Mouse (Mus musculus) lung, adult 2 months (tissue): ENCODE measurements at regions not wholly inside any gene's neighbourhood (a gene's known extent, or its start where the extent isn't known, plus 50 kb on each side); places are given as distances from the start of the nearest gene placed in this dataset.
"Not testable (repeated sequence)": the region's sequence is repeated elsewhere in the genome, so short reads cannot be mapped to it uniquely, and the experiment has no call there.

Experiments
- DNase-seq: peaks from one replicate; pipeline ENCODE4 v3.0.0; 2022
- H3K4me1 ChIP-seq: fragments of 200-500 bp; 2 replicates; pipeline ENCODE4 v1.6.1; 2011; ENCODE audit warnings: low read length; ENCODE audit not compliant: control insufficient read depth, insufficient read depth
- H3K4me3 ChIP-seq: fragments of 200-500 bp; replicated peaks from 2 replicates; pipeline ENCODE3; 2011; ENCODE audit warnings: low read depth, mild to moderate bottlenecking, control low read depth, low read length; ENCODE audit errors: extremely low read depth
- CTCF ChIP-seq: fragments of 200-500 bp; IDR thresholded peaks from 2 replicates; pipeline ENCODE4 v1.5.1; 2011; ENCODE audit warnings: mild to moderate bottlenecking, low read length, control low read depth; ENCODE audit not compliant: insufficient read depth
- POLR2A ChIP-seq: fragments of 200-500 bp; IDR thresholded peaks from 2 replicates; pipeline ENCODE4 v1.6.1; 2011; ENCODE audit warnings: low read depth, mild to moderate bottlenecking, control low read depth, low read length, borderline replicate concordance; ENCODE audit errors: extremely low read depth
- WGBS: fragments of 180-500 bp; shearing (Covaris S2); methylation state at CpG from one replicate; pipeline ENCODE4 v1.1.7; 2018; 5-methylcytosine and 5-hydroxymethylcytosine counted together

- TF ChIP-seq POLR2A (no peak), CTCF (no peak)
- 50% methylated on average over 5 of the region's 5 CpGs for WGBS
- H3K4me1 ChIP-seq = no peaks in the 10 kb centered on the region
- no peak overlapping the region for H3K4me3 ChIP-seq
- DNase-seq = no peak
These were observed 464.5 kb upstream of the Ptger4 start for GRCm38 (mm10) chr15:5708454-5708853.

DNA sequence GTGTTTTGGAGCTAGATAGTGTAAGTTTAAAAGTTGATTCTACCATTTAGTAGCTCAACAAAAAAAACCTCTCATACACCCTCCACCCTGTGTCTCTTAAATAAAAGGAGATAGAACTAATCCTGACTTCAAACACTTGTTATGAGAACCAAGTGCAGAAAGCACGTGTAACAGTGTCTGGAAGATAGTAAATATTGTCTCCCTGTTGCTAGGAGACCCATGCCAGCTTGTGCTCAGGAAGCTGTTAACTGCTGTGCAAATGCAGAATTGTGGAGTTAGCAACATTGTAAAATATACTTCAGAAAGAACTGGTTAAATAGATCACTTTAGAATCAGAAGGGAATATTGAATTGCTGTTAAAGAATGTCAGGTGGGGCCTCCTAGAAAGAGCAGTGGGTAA is 496.7 kb upstream of the Ptger4 start:
- H3K4me1 ChIP-seq = no peaks in the 10 kb centered on the region
- 15% methylated on average over 1 of the region's 1 CpGs for WGBS
- TF ChIP-seq CTCF = no peak
- TF ChIP-seq POLR2A = no peak
- no peak for DNase-seq
- no peak overlapping the region for H3K4me3 ChIP-seq

GRCm38 (mm10) chr15:5743893-5744292 is 499.9 kb upstream of the Ptger4 start:
- 86% methylated on average over 5 of the region's 5 CpGs for WGBS
- H3K4me3 ChIP-seq = no peak overlapping the region
- TF ChIP-seq POLR2A (no peak), CTCF (no peak)
- H3K4me1 ChIP-seq = no peaks in the 10 kb centered on the region
- DNase-seq = no peak

DNA sequence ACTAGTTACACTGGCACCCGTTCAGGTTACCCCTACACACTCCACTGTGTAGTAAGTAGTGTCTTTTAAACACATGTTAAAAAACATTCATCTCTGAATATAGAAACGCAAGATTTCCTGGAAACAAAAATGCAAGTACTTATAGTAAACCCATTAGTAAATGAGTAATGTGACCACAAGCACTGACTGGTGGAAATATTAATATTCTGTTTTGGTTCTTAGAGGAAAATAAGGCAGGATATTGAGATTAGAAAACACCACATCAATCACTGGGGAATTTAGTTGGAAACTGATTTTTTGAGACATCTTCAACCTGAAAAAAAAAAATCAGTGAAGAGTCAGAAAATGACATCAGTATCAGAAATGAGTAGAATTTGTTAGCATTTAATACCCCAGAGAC is 514.7 kb upstream of the Ptger4 start:
- H3K4me3 ChIP-seq = no peak overlapping the region
- TF ChIP-seq CTCF = no peak
- no peak for TF ChIP-seq POLR2A
- H3K4me1 ChIP-seq = no peaks in the 10 kb centered on the region
- no peak for DNase-seq
- WGBS = 71% methylated on average over 2 of the region's 2 CpGs

DNA sequence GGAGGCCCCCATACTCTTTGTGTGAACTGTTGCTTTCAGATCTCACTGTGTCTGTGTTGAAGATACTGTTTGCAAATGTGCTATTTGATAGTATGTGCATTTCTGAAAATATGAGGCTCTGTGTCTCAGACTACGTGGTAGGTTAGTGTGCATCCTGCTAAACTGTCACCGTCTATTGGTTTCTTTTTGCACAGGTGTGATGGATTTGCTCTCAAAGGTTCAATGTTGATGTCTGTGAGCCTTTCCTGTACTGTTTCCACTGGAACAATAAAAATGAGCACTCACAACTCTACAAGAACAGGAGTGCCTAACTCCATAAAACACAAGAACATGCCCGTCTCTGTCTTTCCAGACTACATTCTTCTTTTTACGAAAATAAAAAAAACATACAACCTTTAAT is 518.2 kb upstream of the Ptger4 start:
- H3K4me1 ChIP-seq = no peaks in the 10 kb centered on the region
- H3K4me3 ChIP-seq = no peak overlapping the region
- WGBS = 83% methylated on average over 4 of the region's 4 CpGs
- TF ChIP-seq CTCF (no peak), POLR2A (no peak)
- no peak for DNase-seq

GRCm38 (mm10) chr15:5777074-5777473 is 522.5 kb upstream of the Dab2 start:
- Histone ChIP-seq H3K4me3 (no peak overlapping the region), H3K4me1 (no peaks in the 10 kb centered on the region)
- DNase-seq = no peak
- TF ChIP-seq POLR2A (no peak), CTCF (no peak)
- 66% methylated on average over 4 of the region's 4 CpGs for WGBS

GRCm38 (mm10) chr15:5799917-5800316 is 499.7 kb upstream of the Dab2 start:
- no peak for TF ChIP-seq POLR2A
- TF ChIP-seq CTCF = no peak
- H3K4me1 ChIP-seq = no peaks in the 10 kb centered on the region
- H3K4me3 ChIP-seq = no peak overlapping the region
- WGBS = 80% methylated on average over 3 of the region's 3 CpGs
- no peak for DNase-seq

- WGBS = 69% methylated on average over 9 of the region's 9 CpGs
These were observed 488.3 kb upstream of the Dab2 start for GRCm38 (mm10) chr15:5811154-5811732.

GRCm38 (mm10) chr15:5811958-5812357 is 487.6 kb upstream of the Dab2 start:
- TF ChIP-seq POLR2A = no peak
- no peak for TF ChIP-seq CTCF
- no peak overlapping the region for H3K4me3 ChIP-seq
- 91% methylated on average over 1 of the region's 1 CpGs for WGBS
- DNase-seq = no peak
- no peaks in the 10 kb centered on the region for H3K4me1 ChIP-seq

More at GRCm38 (mm10) chr15:5811154-5811732, 488.3 kb upstream of the Dab2 start:
- DNase-seq = no peak
- Histone ChIP-seq H3K4me1 (no peaks in the 10 kb centered on the region), H3K4me3 (no peak overlapping the region)
- TF ChIP-seq POLR2A (no peak), CTCF (no peak)

DNA sequence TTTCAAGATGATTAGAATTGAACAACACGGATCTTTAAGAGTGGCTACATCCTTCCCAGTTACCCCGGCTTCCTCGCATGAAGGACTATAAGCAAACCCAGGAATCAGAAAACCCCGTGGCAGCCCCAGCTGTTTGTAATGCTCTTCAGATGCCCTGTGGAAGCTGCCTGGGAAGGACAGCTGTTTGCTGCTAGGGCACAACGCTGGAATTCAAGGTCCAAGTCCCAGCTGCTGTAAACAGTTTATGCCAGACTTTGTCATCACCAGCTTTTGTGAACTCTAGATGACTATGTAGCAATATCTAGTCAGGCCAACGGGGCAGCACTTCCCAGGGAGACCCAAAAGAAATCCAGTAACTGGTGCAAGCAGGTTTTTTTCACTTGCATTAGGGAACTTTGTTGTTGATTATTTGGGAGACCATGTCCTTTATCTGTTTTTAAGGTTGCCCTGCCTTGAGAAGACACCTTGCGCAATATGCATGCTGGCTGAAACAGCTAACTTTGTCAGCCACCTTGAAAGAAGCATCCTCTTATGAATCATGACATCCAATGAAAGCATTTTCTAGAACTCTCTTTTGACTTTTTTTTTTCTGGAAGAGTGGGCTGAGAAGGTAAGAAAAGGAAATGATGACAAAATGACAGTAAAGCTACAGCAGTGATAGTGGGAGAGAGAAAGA is 481.5 kb upstream of the Dab2 start:
- no peaks in the 10 kb centered on the region for H3K4me1 ChIP-seq
- no peak for DNase-seq
- TF ChIP-seq POLR2A (no peak), CTCF (no peak)
- 41% methylated on average over 7 of the region's 7 CpGs for WGBS
- H3K4me3 ChIP-seq = no peak overlapping the region

DNA sequence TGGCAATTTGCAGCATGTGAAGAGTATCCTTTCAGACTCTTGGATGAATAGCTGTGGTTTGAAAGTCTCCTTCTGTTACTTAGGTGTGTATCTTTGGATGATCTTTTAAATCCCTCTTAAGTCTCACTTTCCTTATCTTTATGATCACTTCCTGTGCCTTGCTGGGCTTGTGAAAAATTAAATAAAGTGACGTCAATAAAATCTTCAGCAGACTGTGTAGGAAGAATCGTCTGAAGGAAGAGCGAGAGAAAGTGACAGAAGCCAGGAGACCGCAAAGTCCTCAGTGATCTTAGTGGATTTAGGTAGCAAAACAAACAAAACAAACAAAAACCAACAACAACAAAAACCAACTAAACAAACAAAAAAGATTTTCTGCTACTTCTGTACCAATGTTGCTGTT is 459.6 kb upstream of the Dab2 start:
- 71% methylated on average over 4 of the region's 4 CpGs for WGBS
- no peak for DNase-seq
- Histone ChIP-seq H3K4me1 (no peaks in the 10 kb centered on the region), H3K4me3 (no peak overlapping the region)
- TF ChIP-seq CTCF (no peak), POLR2A (no peak)

- H3K4me1 ChIP-seq, DNase-seq, H3K4me3 ChIP-seq: not testable (repeated sequence)
- 86% methylated on average over 15 of the region's 15 CpGs for WGBS
These were observed 458.0 kb upstream of the Dab2 start for GRCm38 (mm10) chr15:5841369-5842149.
